Comparison of ENCODE assay signal across 11 mouse cellular contexts in the genomic region with DNA sequence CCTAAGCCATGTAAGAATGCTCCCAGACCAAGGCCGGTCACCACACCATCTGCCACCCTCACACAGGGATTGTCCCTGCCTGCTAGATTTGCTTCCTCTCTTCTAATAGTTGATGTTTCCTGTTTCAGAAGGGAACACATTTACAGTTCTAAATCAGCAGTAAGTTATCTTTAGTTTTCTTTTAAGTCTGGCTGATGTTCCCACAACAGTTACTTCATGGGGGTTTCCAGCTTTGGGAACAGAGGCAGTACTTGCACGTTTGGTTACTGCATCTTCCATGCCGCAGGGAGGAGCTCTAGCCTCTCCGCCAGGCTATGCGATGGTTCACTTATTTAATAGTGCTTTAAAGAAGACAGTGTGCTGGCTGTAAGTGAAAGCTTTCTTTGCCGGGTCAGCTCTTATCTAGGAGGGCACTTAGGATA. TPM values are rescaled to one million over a fixed set of nuclear protein-coding genes. Genes with fewer than 3 reads are reported as not detected.
A peak's percentile ranks its signal among the peaks of the same experiment; 100 is the strongest.
DNase-seq lines count a peak whose midpoint lies in the region; ATAC-seq lines count a peak whose summit lies in the region.
"Had no signal": no experiment of that assay in that cellular context is flagged by ENCODE, and none has a peak within 500 bp of the region (broad histone marks: within the 10 kb centered on the region; RNA-seq: fewer than 3 reads in every experiment).

No protein-coding gene starts in this region.

- H3K27ac ChIP-seq in heart, embryonic 16.5 days (ENCODE audit: low read length), result peak overlapping the region; percentile 66
- no peak overlapping the region for H3K27ac ChIP-seq in forebrain, embryonic 13.5 days
- H3K27ac ChIP-seq: neural tube, embryonic 12.5 days had no signal

- H3K4me3 ChIP-seq in heart, embryonic 16.5 days (ENCODE audit: low read length), result no peak overlapping the region
- H3K4me3 ChIP-seq in forebrain, embryonic 13.5 days, result no peak overlapping the region
- H3K4me3 ChIP-seq: neural tube, embryonic 12.5 days had no signal

- no peaks in the 10 kb centered on the region for H3K36me3 ChIP-seq in heart, embryonic 16.5 days (ENCODE audit: control insufficient read depth, insufficient read depth)
- H3K36me3 ChIP-seq in forebrain, embryonic 13.5 days (ENCODE audit: poor library complexity, severe bottlenecking), result no peaks in the 10 kb centered on the region
- H3K36me3 ChIP-seq: neural tube, embryonic 12.5 days had no signal

- no peak overlapping the region for H3K4me2 ChIP-seq in heart, embryonic 16.5 days (ENCODE audit: low read depth, low read length)
- H3K4me2 ChIP-seq in forebrain, embryonic 13.5 days, result no peak overlapping the region
- H3K4me2 ChIP-seq: neural tube, embryonic 12.5 days had no signal

- no peaks in the 10 kb centered on the region; the same call in 1 of the 2 replicates for H3K4me1 ChIP-seq in heart, embryonic 16.5 days (ENCODE audit: control insufficient read depth, insufficient read depth, low read length)
- peaks cover 25% of the 10 kb centered on the region for H3K4me1 ChIP-seq in forebrain, embryonic 13.5 days

- ATAC-seq in heart, embryonic 16.5 days (replicated peaks; ENCODE audit: extremely low read depth, insufficient read depth, low FRiP score), result peak; percentile 50; the same call in 1 of the 2 replicates
- ATAC-seq in forebrain, embryonic 13.5 days, result no peak
- ATAC-seq: forebrain, embryonic 16.5 days; Patski had no signal

- no peak overlapping the region for H3K9ac ChIP-seq in heart, embryonic 16.5 days (ENCODE audit: low read length)
- H3K9ac ChIP-seq in forebrain, embryonic 13.5 days, result no peak overlapping the region
- H3K9ac ChIP-seq: neural tube, embryonic 12.5 days had no signal

- H3K27me3 ChIP-seq in heart, embryonic 16.5 days (ENCODE audit: control insufficient read depth, insufficient read depth, low read length), result no peaks in the 10 kb centered on the region
- H3K27me3 ChIP-seq in forebrain, embryonic 13.5 days, result no peaks in the 10 kb centered on the region
- H3K27me3 ChIP-seq: neural tube, embryonic 12.5 days; Patski had no signal

- intact Hi-C loops in heart, postnatal 25 days (cut with DNase I), result no loop called here

- no peak for DNase-seq in heart, postnatal 25 days (ENCODE audit: low spot score)
- peak; percentile 60 for DNase-seq in adrenal gland, postnatal 10 days
- DNase-seq in kidney, postnatal 14 days, result peak; percentile 80
- peak; percentile 33 to 35 for DNase-seq in natural killer cell, adult 2 months (ENCODE audit: low spot score in 2 of 2)
- DNase-seq in frontal cortex, postnatal 14 days (ENCODE audit: low spot score in 2 of 2), result no peak
- no peak for DNase-seq in left cerebral cortex, adult 11 months (ENCODE audit: low spot score)

- WGBS in heart, embryonic 16.5 days, result 36% methylated on average over 6 of the region's 6 CpGs
- 81% methylated on average over 6 of the region's 6 CpGs for WGBS in forebrain, embryonic 13.5 days

- H3K9me3 ChIP-seq in heart, embryonic 16.5 days (replicated peaks; ENCODE audit: control insufficient read depth, low read length), result no peaks in the 10 kb centered on the region
- no peaks in the 10 kb centered on the region for H3K9me3 ChIP-seq in forebrain, embryonic 13.5 days (replicated peaks)
- H3K9me3 ChIP-seq: neural tube, embryonic 12.5 days had no signal

RNA-seq across cellular contexts. Expression of a gene that starts 26.0 kb away (rescaled TPM):
- 5.5 and 16.5 TPM in 2 replicates for polyA plus RNA-seq in heart, embryonic 16.5 days (2015; fragmentation: Nextera tagmentation; extraction: Ambion mirVana)
- total RNA-seq in heart, postnatal 25 days (2021), result not detected
- total RNA-seq in adrenal gland, postnatal 10 days (2021), result under 1 TPM; 0.57 to 0.94 TPM
- 0.22 TPM in 1 of 2 replicates, not detected in the other for polyA plus RNA-seq in forebrain, embryonic 13.5 days (2015; fragmentation: Nextera tagmentation; extraction: Ambion mirVana)
- polyA plus RNA-seq: forebrain, embryonic 16.5 days had no signal

RNA-seq across cellular contexts. Expression of a gene that starts 43.1 kb away (rescaled TPM):
- 71.8 and 92.4 TPM in 2 replicates for polyA plus RNA-seq in heart, embryonic 16.5 days (2015; fragmentation: Nextera tagmentation; extraction: Ambion mirVana)
- total RNA-seq in heart, postnatal 25 days (2021), result 100 to 1,000 TPM; 689 to 788 TPM
- 100 to 1,000 TPM; 126 to 154 TPM for total RNA-seq in adrenal gland, postnatal 10 days (2021)
- 2.3 and 4.1 TPM in 2 replicates for polyA plus RNA-seq in forebrain, embryonic 13.5 days (2015; fragmentation: Nextera tagmentation; extraction: Ambion mirVana)
- polyA plus RNA-seq: Patski had no signal

RNA-seq across cellular contexts. Expression of a gene that starts 46.9 kb away (rescaled TPM):
- polyA plus RNA-seq in heart, embryonic 16.5 days (2015; fragmentation: Nextera tagmentation; extraction: Ambion mirVana), result 0.21 and 0.37 TPM in 2 replicates
- 1 to 10 TPM; 1.7 to 2.6 TPM for total RNA-seq in heart, postnatal 25 days (2021)
- 1 to 10 TPM; 1.5 TPM for total RNA-seq in adrenal gland, postnatal 10 days (2021)
- not detected in 2 replicates for polyA plus RNA-seq in forebrain, embryonic 13.5 days (2015; fragmentation: Nextera tagmentation; extraction: Ambion mirVana)
- polyA plus RNA-seq: forebrain, embryonic 16.5 days; neural tube, embryonic 12.5 days had no signal

Comparison
In these comparisons a context has a peak if more than half of its experiments do, and no peak if none do; other contexts are left out.
1. DNase-seq: peak in adrenal gland, postnatal 10 days (single experiment), kidney, postnatal 14 days (single experiment) and natural killer cell, adult 2 months (2 of 2); none in heart, postnatal 25 days (single experiment), frontal cortex, postnatal 14 days (0 of 2) and left cerebral cortex, adult 11 months (single experiment).
2. RNA of a gene that starts 43.1 kb away (total RNA-seq): 689 to 788 TPM in heart, postnatal 25 days; 126 to 154 TPM in adrenal gland, postnatal 10 days; every median in the first group is over 4 times any median in the second.